Mouse (Mus musculus) midbrain, embryonic 10.5 days (tissue): Measurements from ENCODE around the gene Il4i1. TPM values are rescaled to one million over a fixed set of nuclear protein-coding genes. Genes with fewer than 3 reads are reported as not detected.
A peak's percentile ranks its signal among the peaks of the same experiment; 100 is the strongest.

Experiments used
- DNase-seq: peaks from one replicate; pipeline ENCODE4 v3.0.0-alpha.2; 2017; ENCODE audit warnings: low spot score
- H3K27ac ChIP-seq: fragments of 300-500 bp; sonication (generic); replicated peaks from 2 replicates; pipeline ENCODE4 v1.5.1; 2016; ENCODE audit warnings: mild to moderate bottlenecking
- H3K27me3 ChIP-seq: fragments of 300-500 bp; sonication (generic); 2 replicates; pipeline ENCODE4 v1.6.1; 2016; ENCODE audit warnings: low read depth, mild to moderate bottlenecking; ENCODE audit not compliant: poor library complexity, severe bottlenecking
- H3K36me3 ChIP-seq: fragments of 300-500 bp; sonication (generic); 2 replicates; pipeline ENCODE4 v1.6.1; 2016; ENCODE audit warnings: mild to moderate bottlenecking, moderate library complexity
- H3K4me1 ChIP-seq: fragments of 300-500 bp; sonication (generic); 2 replicates; pipeline ENCODE4 v1.6.1; 2016
- H3K4me3 ChIP-seq: fragments of 300-500 bp; sonication (generic); 2 replicates; pipeline ENCODE4 v1.5.1; 2016; ENCODE audit warnings: mild to moderate bottlenecking, moderate library complexity
- H3K9me3 ChIP-seq: fragments of 300-500 bp; sonication (generic); replicated peaks from 2 replicates; pipeline ENCODE4 v1.6.1; 2016; ENCODE audit warnings: mild to moderate bottlenecking
- WGBS: fragments of 180-500 bp; shearing (Covaris S2); methylation state at CpG from one replicate; pipeline ENCODE4 v1.1.7; 2016; 5-methylcytosine and 5-hydroxymethylcytosine counted together
- polyA plus RNA-seq: library from polyadenylated mRNA; unstranded; fragments of >200 nt; fragmentation: Nextera tagmentation; extraction: Ambion mirVana; gene quantifications from 2 replicates; pipeline ENCODE4 v1.2.1, GENCODE M21; 2016

The Il4i1 gene
- polyA plus RNA-seq, 1 experiment from 2014 or later = 1.2 TPM

DNA sequence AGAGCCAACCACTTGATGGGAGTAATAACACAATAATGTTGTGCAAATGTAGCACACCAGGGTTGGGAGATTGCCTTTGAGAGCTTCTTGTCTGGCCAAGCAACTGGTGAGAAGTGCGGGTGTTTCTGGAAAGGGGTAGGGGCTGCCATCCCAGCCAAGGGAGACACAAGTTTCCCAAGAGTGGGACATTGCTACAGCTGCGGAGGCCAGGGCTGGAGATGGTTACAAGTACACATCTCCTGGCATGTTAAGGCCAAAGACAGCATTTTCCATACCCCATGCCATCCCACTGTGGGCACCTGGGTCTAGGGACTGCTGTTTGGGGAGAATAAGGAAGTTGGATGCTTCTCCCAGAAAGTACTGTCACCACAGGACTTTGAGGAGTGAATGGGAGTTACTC lies 36.9 kb downstream of the Il4i1 start:
- Histone ChIP-seq H3K9me3 (no peaks in the 10 kb centered on the region), H3K4me1 (peaks cover 75% of the 10 kb centered on the region), H3K27ac (no peak overlapping the region), H3K36me3 (peaks cover 20% of the 10 kb centered on the region), H3K27me3 (no peaks in the 10 kb centered on the region), H3K4me3 (peak overlapping the region; percentile 28; the same call in 1 of the 2 replicates)
- DNase-seq = no peak
- WGBS = 94% methylated on average over 2 of the region's 2 CpGs

DNA sequence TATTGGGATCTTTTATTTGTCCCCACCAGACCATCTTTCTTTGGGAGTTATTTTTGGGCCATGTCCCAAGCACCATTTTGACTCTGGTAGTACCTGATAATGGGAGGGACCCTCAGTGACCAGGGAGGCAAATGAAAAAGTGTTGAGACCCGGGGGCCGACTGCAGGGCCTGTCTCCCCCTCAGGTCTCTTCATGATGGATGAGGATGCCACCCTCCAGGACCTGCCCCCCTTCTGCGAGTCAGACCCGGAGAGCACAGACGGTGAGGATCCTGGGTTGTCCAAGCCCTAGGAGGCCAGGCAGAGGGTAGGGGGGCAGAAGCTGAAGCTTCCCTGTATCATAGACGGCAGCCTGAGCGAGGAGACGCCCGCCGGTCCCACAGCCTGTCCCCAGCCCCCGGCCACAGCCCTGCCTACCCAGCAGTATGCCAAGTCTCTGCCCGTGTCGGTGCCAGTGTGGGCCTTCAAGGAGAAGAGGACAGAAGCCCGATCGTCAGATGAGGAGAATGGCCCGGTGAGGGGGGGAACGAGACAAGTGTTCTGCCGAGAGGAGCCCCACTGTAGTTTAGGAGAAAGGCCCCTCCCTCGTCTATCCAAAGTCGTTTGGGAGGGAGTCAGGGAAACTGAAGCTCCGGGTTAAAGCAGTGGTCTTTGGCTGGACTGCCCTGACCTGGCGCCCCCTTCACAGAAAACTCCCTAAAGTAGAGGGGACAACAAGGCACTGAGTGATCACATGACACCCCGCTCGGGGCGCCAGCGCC lies 37.6 kb downstream of the Il4i1 start:
- peaks cover 79% of the 10 kb centered on the region for H3K4me1 ChIP-seq
- no peaks in the 10 kb centered on the region for H3K27me3 ChIP-seq
- H3K9me3 ChIP-seq = no peaks in the 10 kb centered on the region
- DNase-seq = no peak
- H3K36me3 ChIP-seq = peaks cover 23% of the 10 kb centered on the region
- peak overlapping the region; percentile 87 for H3K27ac ChIP-seq
- peak overlapping the region; percentile 59 for H3K4me3 ChIP-seq
- 35% methylated on average over 26 of the region's 26 CpGs for WGBS

DNA sequence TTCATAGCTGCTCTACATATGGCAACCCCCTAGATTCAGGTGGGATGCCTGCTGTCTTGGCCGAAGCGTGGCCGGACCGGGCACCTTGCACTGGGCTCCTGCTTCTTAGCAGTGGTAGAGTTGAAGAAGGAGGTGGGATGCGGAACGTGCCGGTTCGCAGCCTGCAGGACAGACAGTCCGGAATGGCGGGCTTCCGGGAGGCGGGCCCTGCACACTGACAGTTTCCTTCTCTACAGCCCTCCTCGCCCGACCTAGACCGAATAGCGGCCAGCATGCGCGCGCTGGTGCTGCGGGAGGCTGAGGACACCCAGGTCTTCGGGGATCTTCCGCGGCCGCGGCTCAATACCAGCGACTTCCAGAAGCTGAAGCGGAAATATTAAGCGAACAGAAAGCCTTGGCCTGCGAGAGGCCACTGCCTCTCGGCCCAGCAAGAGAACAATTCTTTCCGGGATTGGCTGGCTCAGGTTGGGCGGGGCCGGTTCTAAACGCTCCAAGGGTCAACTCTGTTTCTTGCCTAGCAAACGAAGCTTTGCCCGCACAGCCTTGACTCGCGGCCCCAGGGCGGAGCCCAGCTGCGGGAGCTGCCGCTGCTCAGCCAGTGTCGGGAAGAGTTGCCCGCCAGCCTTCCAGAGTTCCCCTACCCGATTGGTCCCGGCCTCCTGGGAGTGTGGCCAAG lies 38.3 kb downstream of the Il4i1 start:
- 2% methylated on average over 45 of the region's 45 CpGs for whole genome bisulfite sequencing
- Histone ChIP-seq H3K27me3 (no peaks in the 10 kb centered on the region), H3K36me3 (peaks cover 24% of the 10 kb centered on the region), H3K4me3 (peak overlapping the region; percentile 59), H3K9me3 (no peaks in the 10 kb centered on the region), H3K4me1 (peaks cover 79% of the 10 kb centered on the region), H3K27ac (peak overlapping the region; percentile 87)
- peak; percentile 83 for DNase-seq

DNA sequence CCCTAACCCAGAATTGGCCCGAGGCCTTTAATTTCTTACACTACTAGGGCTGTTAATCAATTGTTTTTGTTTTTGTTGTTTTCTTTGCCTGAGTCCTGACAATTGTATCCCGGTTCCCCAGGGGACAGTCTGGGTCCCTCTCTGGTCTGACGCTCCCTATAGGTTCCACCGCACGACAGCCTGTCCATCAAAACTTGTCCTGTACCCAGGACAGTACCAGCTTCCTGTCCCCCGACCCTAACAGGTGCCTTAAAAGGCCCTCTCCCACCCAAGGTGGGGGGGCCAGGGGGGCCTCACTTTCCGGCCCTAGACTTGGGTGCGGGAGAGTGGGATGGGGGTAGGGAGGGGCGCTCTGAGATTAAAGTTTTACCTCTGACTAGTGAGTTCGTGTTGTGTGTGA lies 38.8 kb downstream of the Il4i1 start:
- H3K27ac ChIP-seq = peak overlapping the region; percentile 87
- H3K4me1 ChIP-seq = peaks cover 79% of the 10 kb centered on the region
- H3K9me3 ChIP-seq = no peaks in the 10 kb centered on the region
- H3K36me3 ChIP-seq = peaks cover 30% of the 10 kb centered on the region
- peak overlapping the region; percentile 59 for H3K4me3 ChIP-seq
- no peak for DNase-seq
- 50% methylated on average over 10 of the region's 10 CpGs for WGBS
- H3K27me3 ChIP-seq = no peaks in the 10 kb centered on the region

DNA sequence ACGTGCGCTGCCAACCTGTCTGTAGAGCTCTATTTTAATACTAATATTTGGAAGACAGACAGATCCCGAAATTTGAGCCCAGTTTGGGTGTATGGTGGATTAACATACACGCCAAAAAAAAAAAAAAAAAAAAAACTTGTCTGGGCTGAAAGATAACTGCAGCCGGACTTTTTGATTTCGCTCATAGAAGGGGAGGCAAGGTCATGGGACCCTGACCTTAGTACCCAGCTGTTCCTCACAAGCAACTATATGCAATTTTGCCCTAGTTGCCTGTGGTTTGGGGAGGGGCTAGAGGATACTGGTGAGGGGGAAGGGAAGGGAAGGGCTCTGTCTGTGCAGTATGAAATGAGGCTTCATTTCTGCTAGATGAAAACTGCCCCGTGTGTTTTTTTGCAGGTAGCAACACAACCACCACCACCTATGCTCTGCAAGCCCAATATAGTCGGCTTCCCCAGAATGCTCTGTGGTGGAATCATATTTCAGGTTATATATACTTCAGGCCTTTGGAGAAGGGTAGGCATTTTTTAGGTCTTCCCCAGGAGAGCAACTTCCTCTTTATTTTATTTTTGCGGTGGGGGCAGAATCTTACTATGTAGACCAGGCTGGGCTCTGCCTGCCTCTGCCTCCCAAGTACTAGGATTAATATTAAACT lies 40.2 kb downstream of the Il4i1 start:
- Histone ChIP-seq H3K27ac (peak overlapping the region; percentile 94), H3K4me1 (peaks cover 78% of the 10 kb centered on the region), H3K9me3 (no peaks in the 10 kb centered on the region), H3K4me3 (peak overlapping the region; percentile 91), H3K27me3 (no peaks in the 10 kb centered on the region), H3K36me3 (peaks cover 35% of the 10 kb centered on the region)
- no peak for DNase-seq
- 69% methylated on average over 9 of the region's 9 CpGs for WGBS

DNA sequence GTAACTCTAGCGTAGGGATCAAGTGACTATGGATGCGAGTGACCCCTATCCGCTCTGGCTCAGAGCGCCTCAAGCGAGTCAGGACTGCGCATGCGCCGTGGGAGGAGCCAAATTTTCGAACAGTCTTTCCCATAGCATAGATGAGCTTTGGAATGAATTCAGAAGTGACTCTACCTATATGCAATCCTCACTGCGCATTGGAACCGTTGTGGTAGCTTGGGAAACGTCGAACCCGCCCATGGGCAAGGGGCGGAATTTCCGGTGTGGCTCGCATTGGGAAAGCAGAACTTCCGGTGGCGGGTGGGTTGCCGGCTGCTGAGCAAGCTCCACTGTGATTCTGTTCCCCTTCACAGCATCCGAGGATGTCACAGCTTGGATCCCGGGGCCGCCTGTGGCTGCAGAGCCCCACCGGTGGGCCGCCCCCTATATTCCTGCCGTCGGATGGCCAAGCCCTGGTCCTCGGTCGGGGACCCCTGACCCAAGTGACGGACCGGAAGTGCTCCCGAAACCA lies 40.9 kb downstream of the Il4i1 start, which contains the start of gene Pnkp:
Gene Pnkp (plus strand): TSS at position 98 of the 511 bp plus-strand sequence.
- WGBS = under 1% methylated on average over 32 of the region's 32 CpGs
- Histone ChIP-seq H3K27ac (peak within 1 kb of the TSS; percentile 94), H3K4me1 (peaks cover 78% of the 10 kb centered on the region)

DNA sequence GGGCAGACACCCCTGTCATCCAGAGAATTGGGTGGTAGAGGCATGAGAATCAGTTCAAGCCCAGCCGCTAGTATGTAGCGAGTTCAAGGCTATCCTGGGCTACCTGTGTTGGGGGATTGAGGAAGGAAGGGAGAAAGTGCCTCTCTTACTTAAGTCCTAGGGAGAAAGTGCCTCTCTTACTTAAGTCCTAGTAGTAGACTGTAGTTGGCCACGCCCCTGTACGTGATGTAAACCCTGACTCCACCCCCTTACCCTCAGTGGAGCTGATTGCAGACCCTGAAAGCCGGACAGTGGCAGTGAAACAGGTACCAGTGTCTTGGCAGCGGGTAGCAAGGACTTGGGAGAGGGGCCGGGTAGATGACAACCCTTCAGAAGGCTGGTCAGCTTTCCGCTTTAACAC lies 41.7 kb downstream of the Il4i1 start:
- no peak for DNase-seq
- Histone ChIP-seq H3K27me3 (no peaks in the 10 kb centered on the region), H3K36me3 (peaks cover 40% of the 10 kb centered on the region), H3K9me3 (no peaks in the 10 kb centered on the region), H3K27ac (peak overlapping the region; percentile 94), H3K4me3 (peak overlapping the region; percentile 91), H3K4me1 (peaks cover 71% of the 10 kb centered on the region)
- 32% methylated on average over 8 of the region's 8 CpGs for whole genome bisulfite sequencing

More for the DNA sequence above, 40.9 kb downstream of the Il4i1 start, which contains the start of gene Pnkp:
- no peaks in the 10 kb centered on the region for H3K9me3 ChIP-seq
- H3K27me3 ChIP-seq = no peaks in the 10 kb centered on the region
- H3K4me3 ChIP-seq = peak within 1 kb of the TSS; percentile 91
- H3K36me3 ChIP-seq = peaks cover 38% of the 10 kb centered on the region
- DNase-seq = peak; percentile 90

DNA sequence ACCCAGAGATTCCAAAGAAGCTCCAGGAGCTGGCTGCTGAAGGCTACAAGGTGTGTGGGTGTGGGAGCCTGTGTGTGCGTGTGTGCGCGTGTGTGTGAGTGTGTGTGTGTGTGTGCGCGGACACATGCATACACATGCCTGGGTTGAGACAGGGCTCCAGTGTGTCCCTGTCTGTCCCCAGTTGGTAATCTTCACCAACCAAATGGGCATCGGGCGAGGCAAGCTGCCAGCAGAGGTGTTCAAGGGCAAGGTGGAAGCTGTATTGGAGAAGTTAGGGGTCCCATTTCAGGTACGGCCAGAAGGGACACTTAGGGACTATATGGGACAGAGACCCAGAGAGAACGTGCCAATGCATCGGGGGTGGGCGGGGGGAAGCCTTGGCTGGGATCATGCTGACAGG lies 43.7 kb downstream of the Il4i1 start:
- Histone ChIP-seq H3K4me1 (peaks cover 51% of the 10 kb centered on the region), H3K36me3 (peaks cover 55% of the 10 kb centered on the region), H3K4me3 (0 out of 2 replicates have a peak overlapping the region, but pooled peaks have one; percentile 5), H3K27ac (no peak overlapping the region), H3K9me3 (no peaks in the 10 kb centered on the region), H3K27me3 (no peaks in the 10 kb centered on the region)
- WGBS = 92% methylated on average over 11 of the region's 11 CpGs
- no peak for DNase-seq

DNA sequence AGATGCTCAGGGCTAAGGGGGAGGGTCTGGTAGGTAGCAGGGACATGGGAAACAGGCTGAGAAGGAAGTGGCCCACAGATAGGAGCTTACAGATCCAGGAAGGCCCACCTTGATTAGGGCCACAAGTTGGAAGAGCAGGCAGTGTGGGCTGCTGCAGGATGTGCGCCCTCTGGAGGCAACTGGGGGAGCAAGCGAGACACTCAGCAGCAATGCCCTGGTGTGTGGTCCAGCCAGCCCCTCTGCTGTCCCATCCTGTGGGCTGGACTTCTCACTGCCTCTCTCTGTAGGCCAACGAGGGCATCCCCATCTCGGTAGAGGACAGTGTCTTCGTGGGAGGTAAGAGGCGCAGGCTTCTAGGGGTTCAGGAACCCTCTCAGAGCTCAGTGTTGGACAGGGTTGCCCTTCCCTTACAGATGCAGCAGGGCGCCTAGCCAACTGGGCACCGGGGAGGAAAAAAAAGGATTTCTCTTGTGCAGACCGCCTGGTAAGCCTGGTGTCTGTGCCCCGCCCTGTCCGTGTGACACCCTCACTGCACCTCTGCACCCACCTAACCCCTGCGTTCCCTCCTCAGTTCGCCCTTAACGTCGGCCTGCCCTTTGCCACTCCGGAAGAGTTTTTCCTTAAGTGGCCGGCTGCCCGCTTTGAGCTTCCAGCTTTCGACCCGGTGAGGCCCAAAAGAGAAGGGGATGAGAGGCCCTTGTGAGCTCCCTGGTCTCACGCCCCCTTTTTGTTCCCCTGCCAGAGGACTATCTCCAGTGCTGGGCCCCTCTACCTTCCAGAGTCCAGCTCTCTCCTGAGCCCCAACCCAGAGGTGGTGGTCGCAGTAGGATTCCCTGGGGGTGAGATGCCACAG lies 44.6 kb downstream of the Il4i1 start:
- DNase-seq = peak; percentile 79
- Histone ChIP-seq H3K4me3 (peak overlapping the region; percentile 34), H3K27me3 (no peaks in the 10 kb centered on the region), H3K9me3 (no peaks in the 10 kb centered on the region), H3K27ac (peak overlapping the region; percentile 69), H3K4me1 (peaks cover 50% of the 10 kb centered on the region), H3K36me3 (peaks cover 64% of the 10 kb centered on the region)
- 59% methylated on average over 22 of the region's 22 CpGs for WGBS

DNA sequence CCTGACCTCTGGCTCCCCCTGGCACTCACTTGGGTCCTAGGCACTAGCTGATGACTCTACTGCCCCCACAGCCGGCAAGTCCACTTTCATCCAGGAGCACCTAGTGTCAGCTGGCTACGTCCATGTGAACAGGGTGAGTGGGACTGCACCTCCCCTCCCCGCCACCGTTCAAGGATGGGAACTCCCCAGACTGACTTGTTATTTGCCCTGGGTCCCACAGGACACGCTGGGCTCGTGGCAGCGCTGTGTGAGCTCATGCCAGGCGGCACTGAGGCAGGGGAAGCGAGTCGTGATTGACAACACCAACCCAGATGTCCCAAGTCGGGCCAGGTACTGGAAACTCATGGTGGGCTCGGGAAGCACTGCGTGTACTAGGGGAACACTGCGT lies 45.2 kb downstream of the Il4i1 start:
- 88% methylated on average over 14 of the region's 14 CpGs for WGBS
- H3K4me3 ChIP-seq = peak overlapping the region; percentile 9; the same call in 1 of the 2 replicates
- no peaks in the 10 kb centered on the region for H3K27me3 ChIP-seq
- no peaks in the 10 kb centered on the region for H3K9me3 ChIP-seq
- no peak for DNase-seq
- peak overlapping the region; percentile 69; the same call in 1 of the 2 replicates for H3K27ac ChIP-seq
- peaks cover 51% of the 10 kb centered on the region for H3K4me1 ChIP-seq
- H3K36me3 ChIP-seq = peaks cover 70% of the 10 kb centered on the region

DNA sequence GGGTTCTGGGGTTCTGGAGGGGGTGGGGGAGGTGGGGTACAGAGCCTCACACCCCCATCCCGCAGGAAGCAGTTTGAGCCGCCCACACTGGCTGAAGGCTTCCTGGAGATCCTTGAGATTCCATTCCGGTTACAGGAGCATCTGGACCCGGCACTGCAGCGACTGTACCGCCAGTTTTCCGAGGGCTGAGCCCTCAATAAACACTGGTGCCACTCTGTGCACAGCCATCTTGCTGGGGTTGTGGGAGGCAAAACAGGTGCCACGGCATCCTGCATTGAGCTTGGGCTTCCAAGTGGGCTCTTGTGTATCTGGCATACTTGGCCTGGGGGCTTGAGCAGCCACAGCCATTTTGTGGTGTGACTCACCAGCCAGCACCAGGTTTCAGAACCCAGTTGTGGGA lies 46.2 kb downstream of the Il4i1 start:
- H3K36me3 ChIP-seq = peaks cover 80% of the 10 kb centered on the region
- H3K27me3 ChIP-seq = no peaks in the 10 kb centered on the region
- H3K4me3 ChIP-seq = no peak overlapping the region; the same call in 1 of the 2 replicates
- DNase-seq = no peak
- 93% methylated on average over 8 of the region's 8 CpGs for WGBS
- peaks cover 53% of the 10 kb centered on the region for H3K4me1 ChIP-seq
- no peak overlapping the region for H3K27ac ChIP-seq
- H3K9me3 ChIP-seq = no peaks in the 10 kb centered on the region

DNA sequence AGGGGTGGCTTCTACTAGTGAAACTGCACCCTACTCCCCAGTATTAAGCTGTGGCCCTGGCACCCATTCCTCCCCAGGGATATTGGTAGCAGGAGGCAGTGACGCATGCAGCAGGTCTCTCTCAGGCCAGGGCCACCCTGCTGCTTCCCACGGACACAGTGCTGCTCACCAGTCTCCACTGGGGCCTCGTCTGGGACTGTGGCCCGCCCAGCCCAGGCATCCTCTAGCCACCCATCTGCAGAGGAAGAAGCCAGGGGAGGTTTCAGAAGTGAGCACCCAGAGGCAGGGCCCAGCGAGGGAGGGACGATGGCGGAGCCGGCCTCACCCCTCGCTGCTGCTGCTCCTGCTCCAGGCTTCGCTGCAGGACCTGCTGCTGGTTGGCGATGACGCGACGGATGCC lies 47.0 kb downstream of the Il4i1 start:
- Histone ChIP-seq H3K27ac (no peak overlapping the region), H3K4me1 (peaks cover 53% of the 10 kb centered on the region), H3K4me3 (peak overlapping the region; percentile 17), H3K36me3 (peaks cover 88% of the 10 kb centered on the region), H3K9me3 (no peaks in the 10 kb centered on the region), H3K27me3 (no peaks in the 10 kb centered on the region)
- 93% methylated on average over 14 of the region's 14 CpGs for WGBS
- DNase-seq = no peak
